Mouse (Mus musculus): ENCODE results near the gene Car6. TPM values are rescaled to one million over a fixed set of nuclear protein-coding genes. Genes with fewer than 3 reads are reported as not detected.

The Car6 gene
- 0.07 TPM in 1 of 2 replicates, not detected in the other for polyA plus RNA-seq (2012; rRNA removed)

DNA sequence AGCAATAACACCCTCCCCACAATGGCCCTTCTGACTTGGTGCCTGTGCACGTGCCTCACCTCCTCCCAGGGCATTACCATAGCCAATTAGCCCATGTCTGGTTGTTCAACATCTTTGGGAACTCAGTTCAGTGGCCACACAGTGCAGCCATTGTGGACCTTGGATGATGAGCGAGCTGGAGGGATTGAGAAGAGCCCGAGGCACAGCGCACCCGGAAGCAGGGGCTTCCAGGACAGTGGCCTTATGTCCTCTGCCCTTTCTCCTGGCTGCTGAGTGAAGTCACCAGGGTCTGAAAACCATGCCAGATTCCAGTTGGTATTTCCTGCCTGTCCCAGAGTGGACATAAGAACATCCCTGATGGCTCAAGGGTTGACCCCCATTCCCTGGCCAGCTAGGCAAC is at the start of gene Car6:
Gene Car6, minus strand, starts transcription at position 101 of the 400 bp plus-strand sequence.
- DNase-seq (ENCODE audit: low read depth) = no peak

DNA sequence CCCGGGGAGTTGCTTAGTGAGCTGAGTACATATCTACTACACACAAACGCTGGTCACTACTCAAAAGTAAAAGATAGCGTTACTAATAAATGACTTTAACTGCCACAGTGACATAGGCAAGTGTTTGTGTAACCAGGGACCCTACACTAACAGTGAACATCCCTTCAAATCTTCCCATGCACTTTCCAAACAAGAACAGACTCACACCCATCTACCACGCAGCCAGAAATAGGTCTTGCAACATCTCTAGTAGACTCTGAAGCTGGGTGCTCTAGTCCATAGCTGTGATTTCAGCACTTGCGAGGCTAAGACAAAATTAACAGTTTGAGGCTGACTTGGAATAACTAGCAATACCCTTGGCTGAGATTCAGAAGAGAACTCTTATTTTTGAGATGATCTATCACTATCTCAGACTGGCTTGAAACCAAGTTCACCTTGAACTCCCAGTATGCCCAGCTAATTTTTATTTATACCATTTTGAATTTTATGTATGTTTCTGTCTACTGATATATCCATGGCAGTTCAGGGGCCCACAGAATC is 48.7 kb upstream of the Car6 start:
- no peak for DNase-seq (ENCODE audit: low read depth)

DNA sequence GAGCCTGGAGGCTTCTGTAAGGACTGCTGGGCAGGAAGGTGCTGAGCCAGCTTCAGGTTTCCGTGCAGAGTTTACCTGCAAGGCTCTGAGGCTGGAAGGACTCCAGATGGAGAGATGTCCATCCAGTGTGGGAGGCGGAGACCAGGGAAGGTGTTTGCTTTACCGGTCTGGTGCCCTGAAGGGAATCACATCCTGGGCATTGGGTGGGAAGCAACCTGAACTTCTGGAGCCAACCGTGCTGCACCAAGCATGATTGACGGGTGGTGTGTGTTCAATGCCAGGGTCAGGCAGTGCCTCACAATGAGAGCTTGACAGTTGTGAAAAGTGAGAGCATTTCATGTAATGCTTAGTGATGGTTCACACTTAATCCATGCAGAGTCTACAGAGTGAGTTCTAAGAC is 47.8 kb upstream of the Car6 start:
- no peak for DNase-seq (ENCODE audit: low read depth)

DNA sequence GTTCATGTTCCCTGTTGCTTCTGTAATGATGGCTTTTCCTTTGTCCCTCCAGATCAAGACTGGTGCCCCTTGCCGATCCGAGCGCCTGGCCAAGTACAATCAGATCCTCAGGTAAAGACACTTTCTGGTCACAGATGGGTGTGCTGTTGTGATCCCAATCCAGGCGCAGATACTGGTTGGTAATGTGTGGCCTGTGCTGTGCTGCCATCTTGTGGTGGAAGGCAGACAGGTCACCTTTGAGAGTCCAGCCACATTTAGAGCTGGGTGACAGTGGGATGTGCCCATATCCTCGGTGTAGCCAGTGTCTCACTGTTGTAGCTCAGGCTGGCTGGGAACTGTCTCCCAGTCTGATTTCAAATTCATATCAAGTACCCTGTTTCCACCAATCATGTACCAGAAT is 46.9 kb upstream of the Car6 start:
- no peak for DNase-seq (ENCODE audit: low read depth)

DNA sequence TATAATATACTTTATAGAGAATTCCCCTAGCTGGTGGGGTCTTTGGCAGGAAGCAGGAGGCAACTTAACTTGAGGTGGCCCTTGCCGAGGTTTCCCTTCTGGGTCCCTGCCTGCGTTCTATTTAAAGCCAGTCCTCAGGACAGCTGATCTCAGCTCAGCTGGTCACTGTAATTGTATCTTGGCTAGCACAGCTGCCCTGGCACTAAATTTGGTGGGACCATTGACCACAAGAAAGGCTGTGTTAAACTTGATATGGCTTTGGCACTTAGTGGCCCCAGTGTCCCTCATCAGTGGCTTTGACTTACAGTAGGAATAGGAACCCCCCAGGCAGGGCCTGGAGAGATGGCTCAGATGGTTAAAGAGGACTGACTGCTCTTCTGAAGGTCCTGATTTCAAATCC is 44.7 kb upstream of the Car6 start:
- no peak for DNase-seq (ENCODE audit: low read depth)

DNA sequence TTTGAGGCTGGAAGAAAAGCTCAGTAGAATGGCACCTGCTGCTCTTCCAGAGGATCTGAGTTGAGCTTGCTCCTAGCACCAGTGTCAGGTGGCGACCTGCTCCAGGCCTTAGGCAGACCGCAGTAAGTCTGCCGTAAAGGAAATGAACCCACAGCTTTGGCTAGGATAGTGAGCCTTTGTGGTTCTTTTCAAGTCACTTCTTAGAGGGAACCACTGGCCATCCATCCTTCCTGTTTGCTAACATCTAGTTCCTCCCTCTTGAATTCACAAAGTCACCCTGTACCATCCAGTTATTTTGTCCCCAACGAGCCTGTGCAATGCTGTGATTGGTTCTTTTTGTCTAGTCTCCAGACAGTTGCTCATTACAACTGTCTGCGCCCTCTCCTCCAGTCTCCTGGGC is 41.6 kb upstream of the Car6 start:
- DNase-seq (ENCODE audit: low read depth) = no peak

DNA sequence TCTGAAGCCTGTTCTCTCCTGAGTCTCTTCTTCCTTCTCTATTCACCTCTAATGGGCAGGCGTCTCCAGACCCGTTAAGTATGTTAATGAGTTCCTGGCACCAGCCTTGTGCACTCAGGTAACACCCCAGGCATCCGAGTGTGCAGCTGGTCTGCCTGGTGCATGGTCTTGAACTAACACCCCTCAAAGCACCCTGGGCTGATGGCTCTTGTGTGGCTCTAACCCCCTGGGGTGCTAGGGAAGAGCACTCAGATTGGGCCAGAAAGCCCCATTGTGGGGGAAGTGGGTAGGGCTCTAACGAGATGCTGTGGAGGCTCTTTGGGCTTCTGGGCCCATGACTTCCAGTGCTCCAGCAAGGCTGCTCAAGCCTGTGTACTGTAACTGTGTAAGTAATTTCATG is 40.6 kb upstream of the Car6 start:
- DNase-seq (ENCODE audit: low read depth) = no peak

DNA sequence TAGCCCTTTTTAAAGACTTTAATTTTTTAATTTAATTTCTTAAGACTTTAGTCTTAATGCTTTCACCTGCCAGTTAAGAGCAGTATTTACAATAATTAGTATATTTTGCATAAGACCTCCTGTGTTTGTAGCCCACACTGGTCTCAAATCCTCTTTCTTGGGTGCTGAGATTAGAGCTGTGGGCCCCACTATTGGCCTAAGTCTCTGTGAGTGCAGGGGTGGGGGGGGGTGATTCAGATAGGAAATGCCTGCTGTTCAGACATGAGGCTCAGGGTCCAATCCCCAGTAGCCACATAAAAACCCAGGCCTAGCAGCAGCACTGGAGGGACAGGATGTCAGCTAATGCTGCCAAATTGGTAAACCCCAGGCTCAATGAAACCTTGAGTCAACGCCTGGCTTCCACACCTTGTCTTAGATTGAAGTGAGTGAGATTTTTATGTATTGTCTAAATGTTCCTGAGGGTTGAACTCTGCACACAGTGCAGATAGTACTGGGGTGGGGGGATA is 39.3 kb upstream of the Car6 start:
- DNase-seq (ENCODE audit: low read depth) = no peak

DNA sequence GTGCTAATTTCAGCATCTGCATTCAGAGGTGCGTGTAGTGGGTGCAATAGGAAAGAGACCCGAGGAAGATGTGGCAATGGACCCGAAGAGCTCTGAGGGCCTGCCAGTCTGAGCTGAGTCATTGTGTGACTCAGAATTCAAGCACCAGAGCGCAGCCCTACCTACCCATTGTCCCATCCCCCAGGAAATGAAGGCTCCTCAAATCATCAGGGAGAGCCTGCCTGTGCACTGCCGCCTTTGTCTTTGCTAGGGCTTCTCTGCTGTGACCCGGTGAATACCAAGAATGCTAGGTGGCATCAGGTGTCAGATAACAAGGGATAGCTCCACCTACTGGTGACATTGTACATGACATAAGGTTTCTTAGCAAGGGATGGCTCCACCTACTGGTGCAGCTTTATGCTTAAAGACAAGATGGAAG is 38.8 kb upstream of the Car6 start:
- DNase-seq (ENCODE audit: low read depth) = no peak

DNA sequence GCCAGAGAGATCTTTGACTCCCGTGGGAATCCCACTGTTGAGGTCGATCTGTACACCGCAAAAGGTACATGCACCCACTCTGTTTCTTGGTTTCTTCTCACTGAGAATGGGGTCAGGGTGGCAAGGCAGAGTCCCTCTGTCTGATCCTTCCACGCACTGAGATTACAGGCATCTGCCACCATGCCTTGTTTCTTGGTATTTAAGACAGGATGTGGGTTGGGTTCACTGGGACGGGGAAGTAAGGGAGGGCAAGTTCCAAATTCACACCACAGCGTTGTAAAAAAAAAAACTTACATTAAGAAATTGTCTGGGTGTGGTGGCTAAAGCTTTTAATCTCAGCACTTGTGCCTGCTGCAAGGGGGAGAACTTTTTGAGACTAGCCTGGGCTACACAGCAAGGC is 38.4 kb upstream of the Car6 start:
- DNase-seq (ENCODE audit: low read depth) = no peak

DNA sequence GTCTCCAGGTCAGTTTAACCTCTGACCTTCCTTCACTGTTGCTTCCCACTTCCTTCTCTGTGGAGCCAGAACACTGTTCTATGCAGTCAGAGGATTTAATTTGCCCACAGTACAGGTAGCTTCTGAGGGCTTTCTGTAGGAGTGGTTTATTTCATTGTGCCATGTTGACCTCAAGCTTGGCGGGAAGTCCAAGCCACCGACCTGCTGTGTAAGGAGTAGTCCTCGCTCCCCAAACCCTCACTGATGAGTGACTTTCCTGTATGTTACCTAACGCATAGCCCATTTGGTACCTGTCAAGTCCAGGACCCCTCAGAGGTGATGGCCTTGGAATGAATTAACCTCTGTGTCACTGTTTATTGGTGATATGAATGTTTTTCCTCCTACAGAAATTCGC is 38.0 kb upstream of the Car6 start:
- DNase-seq (ENCODE audit: low read depth) = no peak

DNA sequence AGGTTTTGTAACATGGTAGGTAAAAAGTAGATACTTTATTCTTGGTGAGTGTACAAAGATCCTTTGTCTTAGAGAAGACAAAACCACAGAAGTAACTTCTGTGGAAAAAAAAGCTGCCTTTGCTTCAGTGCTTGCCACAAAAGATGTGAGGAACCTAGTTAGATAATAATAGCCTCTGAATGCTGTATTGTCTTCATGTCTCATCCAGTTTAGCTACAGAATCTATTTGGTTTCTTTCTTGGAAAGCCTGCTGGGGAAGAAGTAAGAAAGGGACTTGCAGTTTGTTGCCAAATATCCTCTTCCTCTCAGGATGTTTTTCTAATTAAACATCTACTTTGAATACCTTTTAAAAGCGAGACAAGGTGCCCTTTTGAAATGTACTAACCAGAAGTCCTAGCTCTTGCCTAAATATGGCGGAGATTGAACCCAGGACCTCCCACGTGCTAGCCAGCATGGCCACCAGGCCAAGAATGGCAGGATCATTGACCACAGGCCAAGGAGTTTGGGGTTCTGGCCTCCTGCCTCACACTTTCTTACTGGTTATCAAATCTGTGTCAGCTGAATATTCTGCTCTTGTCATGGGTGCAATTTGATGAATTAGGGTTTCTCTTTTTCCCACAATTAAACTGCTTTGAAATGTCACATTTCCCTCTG is 37.4 kb upstream of the Car6 start:
- no peak for DNase-seq (ENCODE audit: low read depth)

DNA sequence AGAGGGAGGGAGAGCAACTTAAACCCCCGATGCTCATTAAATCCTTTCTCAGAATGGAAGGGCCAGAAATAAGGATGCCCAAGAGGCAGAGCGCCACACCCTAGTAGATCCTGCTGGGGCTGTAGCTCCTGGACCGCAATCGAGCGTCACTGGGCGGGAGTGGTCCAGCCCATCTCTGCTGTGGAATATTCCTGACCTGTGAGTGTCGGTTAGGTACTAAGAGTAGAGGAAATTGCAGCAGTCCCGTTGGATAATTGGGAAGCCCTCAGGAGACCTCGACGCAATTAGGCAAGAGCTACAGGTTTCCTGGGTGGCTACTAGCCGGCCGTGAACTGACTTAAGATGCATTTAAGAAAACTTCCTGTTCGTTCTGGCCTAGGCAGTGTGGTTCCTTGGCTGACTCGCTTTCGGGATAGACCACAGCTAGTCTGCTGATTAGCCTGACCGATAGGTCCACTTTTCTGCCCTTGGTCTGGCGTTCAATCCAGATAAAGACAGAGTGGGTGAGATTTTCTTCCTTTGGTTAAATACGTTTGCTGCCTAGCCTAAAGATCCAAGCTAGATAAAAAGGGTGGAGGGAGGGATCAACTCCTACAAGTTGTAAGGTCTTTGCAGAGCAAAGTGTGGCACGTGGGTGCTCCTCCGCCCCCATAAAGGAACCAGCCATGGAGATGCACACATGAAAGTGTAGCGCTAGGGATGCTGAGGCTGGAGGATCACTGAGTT is 36.7 kb upstream of the Car6 start:
- no peak for DNase-seq (ENCODE audit: low read depth)

DNA sequence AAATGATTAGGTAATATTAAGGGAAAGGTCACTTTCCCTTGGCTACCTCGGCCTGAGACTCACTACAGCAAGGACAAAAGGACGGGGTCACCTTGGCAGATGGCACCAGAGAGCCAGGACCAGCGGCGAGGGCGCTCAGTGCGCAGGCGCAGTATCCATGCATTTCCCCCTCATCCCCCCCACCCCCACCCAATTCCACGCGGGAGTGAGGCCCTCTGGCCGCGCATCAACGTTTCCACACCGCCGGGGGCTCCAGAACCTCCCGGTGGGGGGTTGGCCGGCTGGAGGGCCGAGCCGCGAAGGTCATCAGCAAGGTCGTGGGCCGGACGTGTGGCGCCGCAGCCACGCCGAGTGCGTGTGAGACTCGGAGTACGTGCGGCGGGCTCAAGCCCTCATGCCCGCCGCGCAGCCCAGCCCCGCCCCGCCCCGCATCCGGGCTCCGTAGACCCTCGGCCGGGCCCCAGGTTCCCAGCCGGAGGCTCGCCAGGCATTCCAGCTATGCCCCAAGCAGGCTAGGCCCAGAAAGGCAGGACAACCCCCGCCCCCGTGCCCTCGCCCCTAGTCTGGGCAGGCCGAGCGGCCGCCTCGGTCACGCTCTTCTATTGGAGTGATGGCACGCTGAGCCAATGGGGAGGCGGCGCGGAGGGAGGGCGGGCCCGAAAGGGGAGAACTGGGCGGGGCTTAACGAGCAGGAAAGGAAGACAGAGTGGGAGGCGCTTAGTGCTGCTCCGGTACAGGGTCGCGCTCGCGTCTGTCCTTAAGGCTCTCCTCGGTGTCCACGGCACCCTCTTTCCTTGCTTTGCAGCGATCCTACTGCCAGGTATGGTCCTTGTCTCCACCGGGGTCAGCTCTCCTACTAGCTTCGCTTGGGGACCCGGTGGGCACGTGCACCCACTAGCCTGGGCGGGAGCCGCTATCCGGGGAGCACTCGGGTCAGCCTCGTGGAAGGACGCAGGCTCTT is 35.7 kb upstream of the Car6 start, which contains the start of gene Eno1:
Gene Eno1, plus strand, starts transcription at position 201 of the 961 bp plus-strand sequence.
- DNase-seq (ENCODE audit: low read depth) = no peak

DNA sequence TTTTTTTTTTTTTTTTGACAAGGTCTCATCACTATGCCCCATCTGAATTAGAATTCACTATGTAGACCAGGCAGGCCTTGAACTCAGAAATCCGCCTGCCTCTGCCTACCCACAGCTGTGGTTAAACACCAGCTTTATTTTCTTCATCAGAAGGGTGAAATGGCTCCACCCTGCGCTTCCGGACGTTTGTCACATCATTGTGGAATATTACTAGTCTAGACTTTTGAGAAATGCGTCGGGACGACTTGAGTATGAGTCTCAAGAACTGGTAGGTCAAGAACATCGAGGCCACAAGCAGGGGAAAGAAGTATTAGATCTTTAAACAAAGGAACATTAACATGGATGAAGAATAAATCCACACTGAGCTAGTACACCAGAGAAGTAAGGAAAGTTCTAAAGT is 34.9 kb upstream of the Car6 start:
- no peak for DNase-seq (ENCODE audit: low read depth)

DNA sequence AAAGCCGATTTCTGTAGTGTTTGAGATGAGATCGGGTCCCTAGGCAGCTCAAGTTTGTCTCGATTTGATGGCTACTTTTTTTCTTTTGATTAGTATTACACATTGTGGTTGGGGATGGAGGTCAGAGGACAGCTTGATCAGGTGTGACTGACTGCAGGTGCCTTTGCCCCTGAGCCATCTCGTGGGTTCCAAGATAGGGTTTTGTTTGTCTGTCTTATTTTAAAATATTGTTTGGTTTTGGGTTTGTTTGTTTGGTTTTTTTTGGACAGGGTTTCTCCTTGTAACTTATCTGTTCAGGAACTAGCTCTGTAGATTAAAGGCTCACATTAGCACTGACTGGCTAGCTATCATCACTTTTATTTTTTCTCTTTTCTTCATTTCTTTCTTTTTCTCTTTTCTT is 34.5 kb upstream of the Car6 start:
- no peak for DNase-seq (ENCODE audit: low read depth)

DNA sequence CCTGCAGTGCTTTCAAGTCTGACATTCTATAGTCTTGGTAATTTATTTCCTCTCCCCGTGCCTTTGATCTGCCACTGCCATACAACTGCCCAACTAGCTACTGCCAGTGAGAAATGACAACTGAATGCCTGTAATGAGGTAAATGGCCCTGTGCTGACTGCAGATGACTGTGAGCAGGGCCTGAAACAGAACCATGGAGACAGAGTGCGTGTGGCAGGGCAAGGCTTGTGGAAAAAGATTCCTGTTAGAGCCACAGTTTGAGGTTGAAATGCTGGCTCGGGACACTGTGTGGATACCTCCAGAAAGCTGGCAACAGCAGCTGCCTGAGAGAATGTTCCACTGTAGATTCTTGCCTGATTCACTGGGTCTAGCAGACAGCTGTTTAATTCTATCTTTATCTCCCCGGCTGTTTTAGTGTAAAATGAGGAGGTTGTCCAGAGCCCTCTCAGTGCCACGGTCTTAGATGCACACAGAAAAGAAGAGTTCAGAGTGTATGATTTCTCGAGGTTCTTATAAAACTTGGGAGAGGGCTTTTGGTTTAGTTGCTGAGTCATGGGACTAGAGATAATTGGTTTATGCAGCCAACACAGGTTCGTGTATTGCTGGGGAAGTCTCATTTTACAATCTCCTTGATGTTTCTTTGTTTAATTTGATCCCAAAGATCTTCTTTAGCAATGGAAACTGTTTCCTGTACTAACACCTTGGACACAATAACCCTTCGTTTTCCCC is 33.6 kb upstream of the Car6 start:
- no peak for DNase-seq (ENCODE audit: low read depth)

DNA sequence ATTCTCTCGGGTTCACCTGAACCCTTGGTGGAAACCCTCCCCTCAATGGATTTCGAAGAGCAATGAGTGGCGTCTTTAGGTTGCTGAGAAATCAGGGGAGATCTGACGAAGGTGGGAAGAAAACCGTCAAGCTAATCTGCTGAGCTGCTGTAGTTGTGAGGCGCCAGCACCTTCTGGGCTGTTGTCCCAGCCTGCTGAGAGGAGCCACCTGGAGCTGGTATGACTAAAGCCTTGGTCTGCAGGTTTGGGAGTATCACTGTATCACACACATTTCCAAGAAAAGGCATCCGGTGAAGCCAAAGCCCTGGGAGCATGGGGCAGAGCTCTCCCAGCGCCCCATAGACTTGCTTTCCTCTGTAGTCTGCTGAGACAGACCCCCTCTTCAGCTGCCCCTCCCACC is 30.7 kb upstream of the Car6 start:
- no peak for DNase-seq (ENCODE audit: low read depth)

DNA sequence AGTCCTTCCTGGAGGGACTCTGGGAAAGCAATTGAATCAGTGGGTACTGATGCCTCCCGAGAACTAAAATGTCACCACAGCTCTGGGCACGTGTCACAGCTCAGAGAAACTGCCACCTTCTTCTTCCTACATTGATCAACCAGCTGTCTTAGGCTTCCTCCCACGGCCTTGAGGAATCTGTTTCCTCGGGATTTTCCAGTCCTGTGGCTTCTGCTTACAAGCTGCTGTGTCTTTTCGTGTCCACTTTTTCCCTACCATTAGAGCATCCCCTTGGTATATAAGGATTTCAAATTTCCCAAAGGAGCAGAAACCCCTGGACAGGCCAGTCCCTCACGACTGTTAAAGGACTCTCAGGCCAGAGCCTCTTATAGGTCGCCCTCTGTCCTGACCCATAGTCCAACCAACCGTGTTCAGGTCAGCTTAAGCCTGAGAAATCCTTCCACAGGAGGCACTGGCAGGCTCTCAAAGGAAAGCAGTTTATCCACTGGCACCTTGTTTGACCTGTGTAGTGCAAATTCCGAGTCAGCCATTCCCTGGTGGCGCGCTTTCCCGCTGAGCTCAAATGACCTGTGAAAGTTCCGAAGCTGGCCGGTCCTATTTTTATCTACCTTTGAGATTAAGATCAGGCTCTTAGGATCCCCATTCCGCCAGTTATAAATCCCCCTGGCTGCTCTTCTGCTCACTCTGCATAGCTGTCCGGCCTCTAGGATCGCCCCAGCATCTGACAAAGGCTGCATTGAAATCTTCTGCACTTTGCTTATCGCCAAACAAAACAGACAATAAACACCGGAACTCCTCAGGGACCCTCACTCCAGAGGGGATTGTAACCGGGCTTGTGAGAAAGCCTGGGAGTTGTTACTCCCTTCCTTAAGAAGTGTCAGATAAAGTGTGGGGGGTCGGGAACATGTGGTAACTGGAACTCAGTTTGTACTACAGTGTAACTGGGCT is 29.6 kb upstream of the Car6 start:
- DNase-seq (ENCODE audit: low read depth) = no peak

DNA sequence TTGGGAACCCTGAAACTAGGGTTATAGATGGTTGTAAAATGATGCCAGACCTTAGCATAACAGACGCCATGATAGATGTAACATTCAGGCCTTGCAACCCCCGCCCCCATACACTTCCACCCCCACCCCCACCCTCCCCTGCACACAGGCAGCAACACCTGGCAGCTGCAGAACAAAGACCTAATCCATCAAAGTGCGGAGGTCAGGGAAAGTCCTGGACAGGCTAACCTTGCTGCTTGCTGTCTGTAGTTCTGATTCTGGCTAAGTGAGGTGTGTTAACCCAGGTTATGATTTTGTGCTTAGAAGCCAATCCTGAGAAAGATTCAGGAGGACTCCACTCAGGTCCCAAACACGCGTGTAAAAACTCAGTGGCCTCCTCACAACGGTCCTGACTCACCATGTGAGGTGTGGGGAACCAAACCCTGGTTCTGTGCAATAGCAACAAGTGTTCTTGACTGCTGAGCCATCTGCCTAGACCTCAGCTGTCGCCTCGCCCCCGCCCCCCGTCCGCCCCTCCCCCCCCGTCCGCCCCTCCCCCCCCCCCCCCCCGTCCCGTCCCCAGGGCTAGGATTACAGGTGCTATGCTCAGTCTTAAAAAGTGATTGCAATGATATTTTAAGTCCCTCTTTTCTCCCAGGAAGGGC is 28.7 kb upstream of the Car6 start:
- no peak for DNase-seq (ENCODE audit: low read depth)
